Mouse (Mus musculus) cerebellum, adult 2 months (tissue): Measurements from ENCODE around the gene Mthfd2l.

Source experiments
- CTCF ChIP-seq: fragments of 200-500 bp; IDR thresholded peaks from 2 replicates; pipeline ENCODE4 v1.5.1; 2011; ENCODE audit warnings: low read depth, mild to moderate bottlenecking, control low read depth, low read length, moderate library complexity, borderline replicate concordance; ENCODE audit not compliant: insufficient read depth
- POLR2A ChIP-seq: fragments of 200-500 bp; IDR thresholded peaks from 2 replicates; pipeline ENCODE4 v1.6.1; 2011; ENCODE audit warnings: low read length, control low read depth, borderline replicate concordance; ENCODE audit not compliant: insufficient read depth

DNA sequence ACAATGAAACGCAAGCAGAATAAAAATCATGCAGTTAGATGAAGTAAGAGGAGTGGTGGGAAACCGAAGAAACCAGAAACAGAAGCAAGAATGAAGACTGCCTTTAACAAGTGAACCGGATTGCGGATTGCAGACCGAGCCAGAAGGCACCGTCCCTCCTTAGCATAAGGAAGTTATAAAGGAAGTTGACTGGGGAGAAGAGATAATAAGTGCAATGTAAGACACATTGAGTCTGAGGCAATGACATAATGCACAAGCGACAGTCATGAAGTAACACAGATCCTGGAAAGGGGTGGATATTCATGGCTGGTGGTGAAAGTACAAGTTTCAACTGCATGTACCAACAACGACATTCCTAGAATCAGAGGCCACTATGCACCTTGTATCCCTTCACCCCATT lies 92.2 kb downstream of the Mthfd2l start:
- TF ChIP-seq CTCF (no peak), POLR2A (no peak)
